Mouse (Mus musculus) liver, adult 2 months (tissue): Measurements from ENCODE around the gene Cobl. TPM values are rescaled to one million over a fixed set of nuclear protein-coding genes. Genes with fewer than 3 reads are reported as not detected.
A peak's percentile ranks its signal among the peaks of the same experiment; 100 is the strongest.

Source experiments
- DNase-seq: peaks from one replicate; pipeline ENCODE4 v3.0.0-alpha.2; 2011; ENCODE audit warnings: low read depth, low spot score; ENCODE audit errors: extremely low read depth
- H3K27ac ChIP-seq: fragments of 200-500 bp; replicated peaks from 2 replicates; pipeline ENCODE4 v1.5.1; 2012; ENCODE audit warnings: low read depth, mild to moderate bottlenecking, control low read depth, inconsistent platforms, low read length; ENCODE audit not compliant: insufficient read depth
- H3K27me3 ChIP-seq: fragments of 200-500 bp; 2 replicates; pipeline ENCODE4 v1.6.1; 2012; ENCODE audit warnings: mild to moderate bottlenecking, moderate library complexity, low read length, inconsistent platforms; ENCODE audit not compliant: control insufficient read depth, insufficient read depth
- H3K36me3 ChIP-seq: fragments of 200-500 bp; 2 replicates; pipeline ENCODE4 v1.6.1; 2012; ENCODE audit warnings: low read length, inconsistent platforms; ENCODE audit not compliant: control insufficient read depth, insufficient read depth
- H3K4me1 ChIP-seq: fragments of 200-500 bp; 2 replicates; pipeline ENCODE4 v1.6.1; 2011; ENCODE audit warnings: low read length; ENCODE audit not compliant: control insufficient read depth, insufficient read depth
- H3K4me3 ChIP-seq: fragments of 200-500 bp; 2 replicates; pipeline ENCODE4 v1.5.1; 2011; ENCODE audit warnings: low read depth, mild to moderate bottlenecking, control low read depth, low read length, moderate library complexity; ENCODE audit not compliant: insufficient read depth
- H3K79me2 ChIP-seq: fragments of 200-500 bp; 2 replicates; pipeline ENCODE4 v1.6.1; 2012; ENCODE audit warnings: inconsistent platforms, mild to moderate bottlenecking, low read length, moderate library complexity; ENCODE audit not compliant: control insufficient read depth, insufficient read depth
- H3K9ac ChIP-seq: fragments of 200-500 bp; 2 replicates; pipeline ENCODE4 v1.6.1; 2012; ENCODE audit warnings: low read depth, mild to moderate bottlenecking, control low read depth, inconsistent platforms, low read length
- CTCF ChIP-seq: fragments of 200-500 bp; IDR thresholded peaks from 2 replicates; pipeline ENCODE4 v1.5.1; 2011; ENCODE audit warnings: low read depth, low read length, control low read depth
- POLR2A ChIP-seq: fragments of 200-500 bp; IDR thresholded peaks from 2 replicates; pipeline ENCODE4 v1.6.1; 2011; ENCODE audit warnings: low read length, control low read depth; ENCODE audit not compliant: insufficient read depth; ENCODE audit errors: extremely low read depth
- WGBS: fragments of 180-500 bp; shearing (Covaris S2); methylation state at CpG from one replicate; pipeline ENCODE4 v1.1.7; 2018; 5-methylcytosine and 5-hydroxymethylcytosine counted together
- polyA plus RNA-seq: library from polyadenylated mRNA; depleted of rRNA; stranded (reverse); fragments of >200 nt; gene quantifications from 2 replicates; pipeline ENCODE4 v1.2.3, GENCODE M21; 2012
- total RNA-seq: library from RNA; depleted of rRNA; stranded (reverse); fragments of >200 nt; gene quantifications from 2 replicates; pipeline ENCODE4 v1.2.3, GENCODE M21; 2014

Gene Cobl
- total and polyA plus RNA-seq, 2 experiments, result 4.2 to 5.7 TPM

DNA sequence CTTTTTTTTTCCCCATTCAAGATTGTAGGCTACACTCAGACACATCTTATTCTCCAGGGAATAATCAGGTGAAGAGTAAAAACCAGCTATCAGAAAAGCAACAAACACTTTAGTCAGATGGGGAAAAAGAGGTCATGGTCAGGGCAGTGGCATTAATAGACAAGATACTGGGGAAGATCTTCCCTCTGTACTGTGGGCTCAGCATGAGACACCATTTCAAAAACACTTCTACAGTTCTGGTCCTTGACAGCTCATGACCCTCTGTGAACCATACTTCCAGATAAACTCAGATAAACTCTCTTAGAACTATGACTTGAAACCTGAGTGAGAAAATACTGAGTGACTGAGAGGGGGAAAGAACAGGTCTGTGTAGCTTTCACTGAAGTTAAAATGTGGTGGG is 29.0 kb upstream of the Cobl start:
- H3K4me3 ChIP-seq, result no peak overlapping the region
- no peak for DNase-seq
- TF ChIP-seq CTCF (no peak), POLR2A (no peak)
- H3K4me1 ChIP-seq, result peaks cover 4% of the 10 kb centered on the region; the same call in 1 of the 2 replicates
- no peak overlapping the region for H3K27ac ChIP-seq
- no peaks in the 10 kb centered on the region for H3K79me2 ChIP-seq
- H3K27me3 ChIP-seq, result no peaks in the 10 kb centered on the region
- H3K36me3 ChIP-seq, result no peaks in the 10 kb centered on the region
- no peak overlapping the region for H3K9ac ChIP-seq

DNA sequence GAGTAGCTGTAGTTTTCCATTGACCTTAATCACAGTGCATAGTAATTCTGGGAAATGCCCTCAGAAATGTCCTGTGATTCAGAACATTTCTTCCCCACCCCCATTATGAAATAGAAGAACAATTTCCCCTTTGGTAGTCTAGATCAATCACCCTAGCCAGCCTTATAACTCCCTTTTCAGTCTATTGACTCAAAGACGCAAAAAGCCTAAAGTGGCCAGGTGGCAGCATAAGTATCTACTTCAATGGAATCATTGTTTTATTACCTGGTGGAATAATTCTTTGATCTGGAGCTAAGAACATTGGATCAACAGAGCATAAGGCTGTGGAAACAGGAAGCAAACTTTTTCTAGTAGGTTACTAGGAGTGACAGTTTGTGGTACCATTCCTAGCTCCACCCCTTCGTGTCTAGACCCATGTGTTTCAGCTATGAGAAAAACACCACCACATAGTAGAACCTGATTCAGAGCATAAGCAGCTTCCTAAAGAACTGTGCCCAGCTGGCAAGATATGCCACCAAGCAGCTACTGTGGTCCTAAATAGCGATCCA is 15.2 kb upstream of the Cobl start:
- Histone ChIP-seq H3K27ac (peak overlapping the region; percentile 39; the same call in 1 of the 2 replicates), H3K4me1 (peaks cover 11% of the 10 kb centered on the region), H3K79me2 (no peaks in the 10 kb centered on the region), H3K36me3 (no peaks in the 10 kb centered on the region), H3K27me3 (no peaks in the 10 kb centered on the region), H3K9ac (no peak overlapping the region), H3K4me3 (no peak overlapping the region)
- 70% methylated on average over 3 of the region's 3 CpGs for WGBS
- TF ChIP-seq POLR2A (no peak), CTCF (no peak)
- no peak for DNase-seq

DNA sequence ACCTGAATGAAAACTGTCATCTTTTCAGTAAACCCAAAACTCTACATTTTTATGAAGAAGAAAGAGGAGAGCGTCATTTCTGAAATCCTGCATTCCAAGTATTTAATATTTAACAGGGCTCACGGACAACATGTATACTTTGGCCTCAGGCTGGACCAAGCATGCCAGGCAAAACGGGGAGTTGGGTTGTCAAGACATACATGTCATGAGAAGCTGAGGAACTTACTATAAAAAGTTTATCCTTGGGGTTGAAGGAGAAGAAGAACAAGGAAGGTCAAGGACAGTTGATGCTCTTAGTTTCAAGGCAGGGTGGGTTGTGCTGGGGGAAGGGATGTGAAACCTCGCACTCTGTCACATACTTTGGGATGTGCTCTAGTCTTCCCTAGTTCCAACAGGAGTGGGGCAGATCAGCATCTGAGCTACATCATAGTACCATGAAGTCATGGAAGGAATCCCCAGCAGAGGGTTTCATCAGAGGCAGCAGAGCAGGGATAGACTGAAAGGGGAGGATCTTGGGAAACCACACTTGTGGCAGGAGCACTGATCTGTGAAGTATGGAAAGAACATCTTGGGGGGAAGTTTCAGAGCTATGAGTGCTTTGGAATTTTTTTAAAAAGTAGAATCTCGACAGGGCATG is 9.7 kb upstream of the Cobl start:
- Histone ChIP-seq H3K4me3 (no peak overlapping the region), H3K27me3 (no peaks in the 10 kb centered on the region), H3K27ac (peak overlapping the region; percentile 39), H3K4me1 (peaks cover 15% of the 10 kb centered on the region), H3K9ac (no peak overlapping the region), H3K36me3 (no peaks in the 10 kb centered on the region), H3K79me2 (no peaks in the 10 kb centered on the region)
- TF ChIP-seq POLR2A (no peak), CTCF (no peak)
- 30% methylated on average over 5 of the region's 5 CpGs for WGBS
- DNase-seq, result peak; percentile 79

DNA sequence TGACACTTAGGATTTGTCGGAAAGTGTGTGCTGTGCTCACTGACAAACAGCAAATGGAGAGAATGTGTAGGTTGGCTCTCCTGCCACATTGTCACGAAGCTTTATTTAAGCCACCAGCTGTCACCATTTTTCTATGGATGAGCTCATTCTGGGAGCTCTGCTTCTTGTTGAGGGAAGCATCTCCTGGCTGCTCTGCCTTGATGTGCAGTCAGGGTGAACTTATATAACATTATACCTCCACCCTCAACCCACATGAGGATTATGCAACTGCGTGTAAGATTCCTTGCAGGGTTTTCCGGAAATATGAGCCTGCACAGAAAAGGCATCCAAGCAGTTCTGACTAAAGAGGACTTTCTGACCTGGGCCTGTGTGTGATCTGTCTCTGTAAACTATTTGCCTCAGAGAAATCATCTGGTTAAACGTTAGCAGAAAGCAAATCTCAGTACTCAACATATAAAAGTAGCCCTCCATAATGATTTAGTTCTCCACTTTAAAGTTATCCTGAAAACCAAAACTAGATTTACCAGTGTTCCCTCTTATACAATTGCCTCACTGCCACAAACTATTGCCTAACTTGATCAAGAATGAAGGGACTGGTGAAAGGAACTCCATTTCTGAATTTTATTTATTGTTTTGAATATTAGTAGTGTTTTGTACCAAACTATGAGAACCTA is 9.0 kb upstream of the Cobl start:
- H3K27ac ChIP-seq, result peak overlapping the region; percentile 73
- 32% methylated on average over 5 of the region's 5 CpGs for WGBS
- DNase-seq, result peak; percentile 74

DNA sequence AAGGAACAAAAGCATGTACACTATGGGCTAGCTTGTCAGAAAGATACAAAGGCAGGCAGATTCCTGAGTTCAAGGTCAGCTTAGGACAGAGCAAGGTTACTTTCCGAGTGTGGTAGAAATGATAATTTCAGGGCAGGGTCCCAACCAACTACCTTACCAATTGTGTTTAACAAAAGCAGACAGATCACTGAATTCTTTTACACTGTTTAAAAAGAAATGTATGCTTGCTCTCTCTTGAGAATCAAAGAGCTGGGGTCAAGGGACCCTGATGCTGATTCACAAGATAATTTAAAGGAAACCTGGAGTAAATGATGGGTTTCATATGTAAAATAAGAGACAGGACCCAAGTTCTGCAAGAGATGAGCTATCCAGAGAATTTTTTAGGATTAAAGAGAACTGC is 4.9 kb upstream of the Cobl start:
- no peak for DNase-seq
- no peak overlapping the region for H3K4me3 ChIP-seq
- H3K4me1 ChIP-seq, result peaks cover 9% of the 10 kb centered on the region
- H3K9ac ChIP-seq, result no peak overlapping the region
- 71% methylated on average over 1 of the region's 1 CpGs for WGBS
- H3K36me3 ChIP-seq, result no peaks in the 10 kb centered on the region
- H3K27ac ChIP-seq, result no peak overlapping the region
- H3K79me2 ChIP-seq, result no peaks in the 10 kb centered on the region
- H3K27me3 ChIP-seq, result no peaks in the 10 kb centered on the region
- TF ChIP-seq CTCF (no peak), POLR2A (no peak)

More for the DNA sequence above, 9.0 kb upstream of the Cobl start:
- Histone ChIP-seq H3K9ac (no peak overlapping the region), H3K4me1 (peaks cover 15% of the 10 kb centered on the region), H3K27me3 (no peaks in the 10 kb centered on the region), H3K79me2 (no peaks in the 10 kb centered on the region), H3K36me3 (no peaks in the 10 kb centered on the region), H3K4me3 (no peak overlapping the region)
- TF ChIP-seq CTCF, result no peak

DNA sequence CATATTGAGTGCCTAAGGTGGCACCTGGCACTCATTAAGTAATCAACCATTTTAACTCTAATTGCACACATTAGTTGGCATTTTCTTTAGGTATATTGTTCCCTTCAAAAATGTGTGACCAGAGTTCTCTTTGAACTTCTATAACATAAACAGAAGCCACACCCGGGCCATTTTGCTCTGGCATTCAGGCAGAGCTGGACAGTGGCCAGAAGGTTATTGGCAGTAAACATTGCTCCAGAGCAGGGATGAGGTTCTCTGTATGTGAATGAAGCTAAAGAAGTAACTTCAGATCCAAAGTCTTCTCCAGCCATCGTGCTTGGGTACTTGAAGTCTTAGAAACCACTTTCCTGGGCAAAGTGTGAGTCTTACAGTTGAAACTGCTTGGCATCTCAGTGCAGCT is 3.9 kb upstream of the Cobl start:
- no peak overlapping the region for H3K27ac ChIP-seq
- DNase-seq, result no peak
- H3K9ac ChIP-seq, result no peak overlapping the region
- no peak overlapping the region for H3K4me3 ChIP-seq
- no peaks in the 10 kb centered on the region for H3K79me2 ChIP-seq
- WGBS, result 24% methylated on average over 2 of the region's 2 CpGs
- H3K27me3 ChIP-seq, result no peaks in the 10 kb centered on the region
- no peaks in the 10 kb centered on the region for H3K36me3 ChIP-seq
- no peak for TF ChIP-seq POLR2A
- TF ChIP-seq CTCF, result no peak
- peaks cover 4% of the 10 kb centered on the region for H3K4me1 ChIP-seq
